Mouse (Mus musculus): ENCODE results near the gene Fam186a.

Gene Fam186a

DNA sequence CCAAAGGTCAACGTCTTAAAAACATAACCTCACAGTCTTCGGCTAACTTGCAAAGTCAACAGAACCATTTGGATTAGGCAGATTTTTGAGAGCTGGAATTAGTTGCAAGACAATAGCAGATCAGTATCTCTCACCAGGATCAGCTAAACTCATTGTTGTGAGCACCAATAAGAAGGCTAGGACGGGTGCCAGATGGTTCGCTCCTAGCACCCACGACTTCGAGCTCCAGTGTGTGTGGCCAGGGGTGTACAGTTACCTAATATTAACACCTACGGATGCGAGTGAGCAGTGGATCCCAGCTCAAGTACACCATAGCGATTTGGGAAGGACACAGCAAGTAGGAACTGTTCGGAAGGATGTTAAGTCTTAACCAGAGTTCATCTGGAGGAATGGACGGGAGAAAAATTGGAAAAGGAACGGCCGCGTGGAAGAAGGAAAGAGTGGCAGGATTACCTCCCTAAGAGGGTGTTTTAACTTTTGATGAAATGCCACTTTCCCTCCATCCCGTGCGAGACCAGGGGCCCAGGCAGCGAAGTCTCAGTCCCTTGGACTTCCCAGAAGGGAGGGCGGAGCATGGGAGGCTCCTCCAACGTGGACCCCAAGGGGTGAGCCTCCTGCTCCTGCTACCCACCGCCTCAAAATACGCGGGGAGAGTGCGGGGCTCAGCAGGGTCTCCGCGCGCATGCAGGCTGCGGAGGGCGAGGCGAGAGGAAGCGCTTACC, 92.1 kb downstream of the Fam186a start:
- DNase-seq (ENCODE audit: low read depth, low spot score), result peak; percentile 27

DNA sequence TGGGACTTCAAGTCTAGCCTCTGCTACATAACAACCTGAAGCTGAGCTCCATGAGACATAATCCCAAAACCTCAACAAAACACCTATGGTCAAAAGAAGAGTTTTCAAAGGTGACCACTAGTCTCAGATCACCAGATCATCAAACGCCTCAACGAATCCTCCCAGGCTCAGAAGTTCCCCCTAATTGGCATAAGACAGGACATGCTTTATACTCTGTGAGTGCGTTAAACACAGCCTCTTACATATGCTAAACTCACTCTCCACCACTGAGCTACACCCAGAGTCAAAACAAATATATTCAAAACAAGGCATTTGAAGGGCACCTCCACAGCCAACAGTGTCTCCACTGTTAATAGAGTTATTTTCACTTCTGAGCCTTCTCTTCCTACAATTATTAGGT, 94.3 kb downstream of the Fam186a start:
- DNase-seq (ENCODE audit: low read depth, low spot score), result no peak

Data from 3T3-L1 (cell line).